Mouse (Mus musculus) brain, adult 2 months (tissue): Measurements from ENCODE around the gene B4galnt2.

Experiments
- DNase-seq: peaks from one replicate; pipeline ENCODE4 v3.0.0; 2011; ENCODE audit warnings: low read depth, low spot score

B4galnt2 gene

DNA sequence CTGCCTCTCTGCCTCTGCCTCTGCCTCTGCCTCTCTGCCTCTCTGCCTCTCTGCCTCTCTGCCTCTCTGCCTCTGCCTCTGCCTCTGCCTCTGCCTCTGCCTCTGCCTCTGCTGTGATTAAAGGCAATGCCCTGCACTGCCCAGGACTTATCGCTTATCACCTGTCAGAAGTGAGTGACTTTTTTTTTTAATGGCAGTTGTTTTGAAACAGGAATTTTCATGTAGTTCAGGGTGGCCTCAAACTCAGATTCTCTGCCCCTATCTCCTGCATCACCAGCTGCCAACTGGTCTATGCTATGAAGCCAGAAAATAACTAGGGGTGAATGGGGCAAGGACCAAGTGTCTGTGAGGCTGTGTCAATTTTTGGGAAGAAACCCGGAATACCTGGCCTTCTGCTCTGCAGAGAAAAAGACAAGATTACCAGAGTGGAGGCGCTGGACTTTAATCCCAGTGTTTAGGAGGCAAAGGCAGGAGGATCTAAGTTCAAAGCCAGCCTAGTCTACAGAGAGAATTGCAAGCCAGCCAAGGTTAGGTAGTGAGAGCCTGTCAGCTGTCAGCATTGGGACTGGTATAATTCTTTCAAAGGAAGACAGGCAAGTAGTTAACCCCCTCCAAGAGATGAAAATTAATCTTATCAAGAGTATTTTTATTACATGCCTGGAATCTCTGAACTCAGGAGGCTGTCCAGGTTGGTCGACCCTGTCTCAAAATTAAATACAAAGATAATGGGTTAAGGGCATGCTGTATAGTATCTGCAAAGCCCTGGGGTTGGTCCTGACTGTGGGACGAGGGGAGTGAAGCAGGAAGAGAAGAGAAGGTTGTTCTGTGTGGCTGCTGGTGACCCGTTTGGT is 88.1 kb downstream of the B4galnt2 start:
- no peak for DNase-seq

DNA sequence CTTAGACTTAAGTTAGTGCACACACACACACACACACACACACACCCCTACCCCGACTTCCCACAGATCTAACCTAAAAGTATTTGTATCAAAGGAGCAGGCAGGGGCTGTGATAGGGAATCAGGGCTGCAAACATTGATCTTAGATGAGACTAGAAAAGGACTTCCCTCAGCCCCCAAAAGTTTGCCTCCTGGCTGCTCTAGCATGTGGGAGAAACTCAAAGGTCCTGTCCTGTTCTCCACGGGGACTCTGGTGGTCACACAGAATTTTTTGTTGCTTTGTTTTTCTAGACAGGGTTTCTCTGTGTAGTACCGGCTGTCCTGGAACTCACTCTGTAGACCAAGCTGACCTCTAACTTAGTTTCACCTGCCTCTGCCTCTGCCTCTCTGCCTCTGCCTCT is 89.1 kb downstream of the B4galnt2 start:
- no peak for DNase-seq

DNA sequence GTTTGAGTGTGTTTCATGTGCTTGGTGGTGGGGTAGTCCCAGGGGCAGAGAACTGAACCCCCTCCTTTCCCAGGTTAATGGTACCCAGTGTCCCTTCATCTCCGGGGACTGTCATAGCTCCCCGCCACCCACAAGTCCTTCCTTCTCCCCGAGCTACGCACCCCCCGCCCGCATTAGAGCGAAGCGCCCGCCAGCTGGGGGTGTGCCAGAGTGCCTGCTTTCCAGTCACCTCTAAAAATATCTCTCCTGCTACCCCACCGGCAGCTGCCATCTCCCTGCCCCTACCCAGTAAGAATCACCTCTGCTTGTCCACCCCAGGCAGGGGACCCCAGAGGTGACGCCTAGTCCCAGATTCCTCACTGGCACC is 89.8 kb downstream of the B4galnt2 start:
- DNase-seq, result peak; percentile 78

DNA sequence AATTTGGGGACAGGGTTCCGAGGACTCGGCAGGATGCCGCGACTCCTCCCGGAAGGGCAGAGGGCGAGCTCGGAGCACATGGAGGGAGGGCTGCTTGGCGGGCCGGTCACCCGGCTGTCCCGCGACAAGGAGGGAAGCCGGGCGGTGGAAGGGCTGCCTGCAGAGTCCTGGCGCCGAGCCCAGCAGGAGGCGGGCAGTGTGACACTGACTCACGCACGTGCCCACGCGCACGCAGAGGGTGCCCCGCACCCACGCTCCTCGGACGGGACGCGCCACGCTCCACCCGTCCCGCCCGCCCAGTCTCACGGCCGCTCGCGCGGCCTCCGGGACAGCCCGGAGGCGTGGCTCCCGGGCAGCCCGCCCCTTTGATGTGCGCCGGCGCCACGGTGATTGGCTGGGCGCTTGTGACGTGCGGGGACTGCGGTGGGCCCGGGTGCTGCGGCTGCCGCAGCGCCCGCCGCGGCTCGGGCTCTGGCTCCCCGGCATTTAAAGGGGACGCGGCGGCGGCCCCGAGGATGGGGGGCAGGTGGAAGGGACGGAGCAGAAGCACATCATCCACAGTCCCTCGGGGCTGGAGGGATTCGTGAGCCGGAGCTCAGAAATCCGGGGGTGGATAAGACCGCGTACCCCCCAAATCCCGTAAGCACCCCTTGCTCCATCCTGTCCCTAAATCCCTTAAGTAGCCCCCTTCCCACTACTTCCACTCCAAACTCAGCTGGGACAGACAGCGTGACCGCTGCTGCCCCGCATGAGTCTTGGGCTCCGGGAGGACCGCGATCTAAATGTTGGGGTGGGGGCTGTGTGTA is 90.4 kb downstream of the B4galnt2 start, which contains the start of gene Phospho1:
Gene Phospho1 (plus strand): TSS at position 429 of the 806 bp plus-strand sequence.
- peak; percentile 96 for DNase-seq

DNA sequence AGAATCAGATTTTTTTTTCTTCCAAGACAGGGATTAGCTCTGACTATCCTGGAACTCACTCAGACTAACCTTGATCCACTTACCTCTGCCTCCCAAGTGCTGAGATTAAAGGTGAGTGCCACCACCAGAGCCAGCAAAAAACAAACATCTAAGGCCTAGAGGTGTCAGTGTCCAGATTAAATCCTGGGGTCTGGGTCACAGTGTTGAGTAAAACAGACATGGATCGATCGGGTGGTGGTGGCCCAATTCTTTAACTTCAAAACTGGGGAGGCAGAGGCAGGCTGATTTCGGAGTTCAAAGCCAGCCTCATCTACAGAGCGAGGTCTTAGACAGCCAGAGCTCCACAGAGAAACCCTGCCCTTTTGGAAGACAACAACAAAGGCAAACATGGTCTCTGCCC is 92.3 kb downstream of the B4galnt2 start:
- no peak for DNase-seq

DNA sequence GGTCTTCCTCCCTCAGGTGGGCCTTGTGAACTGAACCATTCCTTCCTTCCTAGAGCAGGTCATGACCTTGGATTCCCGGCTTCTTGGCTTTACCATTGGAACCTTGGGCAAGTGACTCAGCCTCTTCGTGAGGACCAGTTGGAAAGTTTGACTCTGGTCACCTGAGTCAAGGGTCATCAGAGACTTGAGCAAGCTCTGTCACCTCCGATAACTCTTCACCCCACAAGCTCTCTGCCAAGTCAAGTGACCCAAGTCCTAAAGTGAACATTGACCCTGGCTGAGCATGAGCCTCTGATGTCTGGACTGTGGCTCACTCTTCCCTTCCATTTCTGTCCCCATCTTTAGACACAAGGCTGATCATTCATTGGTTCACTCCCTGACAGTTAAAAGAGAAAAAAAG is 93.2 kb downstream of the B4galnt2 start:
- DNase-seq, result no peak

DNA sequence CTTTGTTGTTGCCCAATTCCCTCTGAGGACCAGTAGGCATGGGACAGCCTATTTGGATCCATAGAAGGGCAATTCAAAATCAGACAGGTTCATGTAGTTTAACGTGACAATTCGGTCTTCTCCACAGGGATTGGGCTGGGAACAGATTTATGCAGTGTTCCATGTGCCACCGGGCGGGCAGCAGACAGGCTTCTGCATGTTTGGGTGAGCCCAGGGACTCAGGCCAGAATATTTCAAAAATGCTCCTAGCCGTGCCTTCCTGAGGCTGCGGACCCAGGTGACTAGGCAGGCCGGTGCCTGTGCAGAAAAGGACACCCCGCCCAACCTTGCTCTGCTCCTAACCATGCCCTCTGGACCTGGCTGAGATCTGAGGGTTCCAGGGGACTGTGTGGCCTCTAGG is 95.6 kb downstream of the B4galnt2 start:
- DNase-seq, result no peak
